Mouse (Mus musculus): Measurements from ENCODE around the gene Cadm1.

DNA sequence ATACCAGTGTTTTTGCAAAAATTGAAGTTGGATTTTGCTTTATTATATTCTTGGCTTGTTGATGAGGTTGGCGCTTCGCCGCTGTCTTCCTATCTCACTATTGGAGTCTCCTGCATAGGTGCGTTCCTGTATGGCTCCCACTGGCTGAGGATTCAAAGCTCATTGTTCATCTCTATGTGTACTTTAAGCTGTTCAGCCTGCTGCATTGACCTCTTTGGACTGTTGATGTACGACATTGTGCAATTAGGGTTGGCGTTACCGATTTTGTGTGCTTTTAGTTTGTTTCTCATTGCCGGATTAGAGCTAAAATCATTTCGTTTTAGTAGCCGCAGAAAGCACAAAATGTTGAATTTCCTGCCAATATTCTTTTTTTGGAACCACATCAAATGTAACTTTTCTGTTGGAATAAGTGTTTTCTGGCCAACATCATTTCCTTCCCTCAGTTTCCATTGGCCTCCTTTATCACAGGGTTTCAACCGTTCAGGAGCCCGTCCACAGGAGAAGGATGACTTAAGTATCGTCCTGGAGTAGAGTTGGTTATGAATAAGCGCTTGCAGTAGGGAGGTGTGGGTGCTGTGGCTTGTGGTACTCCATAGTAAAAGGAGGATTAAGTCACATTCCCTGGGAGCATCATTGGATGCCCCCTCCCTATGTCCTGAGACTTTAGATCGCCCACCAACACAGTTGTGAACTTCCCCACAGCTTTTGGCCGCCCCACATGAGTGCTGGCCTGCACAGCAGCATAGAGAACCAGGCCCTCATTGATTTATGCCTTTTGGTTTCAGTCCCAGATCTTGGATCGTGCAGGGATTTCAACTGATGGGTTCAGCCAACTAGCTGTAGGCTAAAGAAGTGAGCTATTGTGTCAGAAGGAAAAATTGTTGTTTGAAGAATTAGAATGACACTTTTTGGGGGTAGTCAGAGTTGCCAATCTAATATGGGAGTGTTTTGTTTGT, 94.9 kb downstream of the Cadm1 start:
- no peak for TF ChIP-seq CTCF (IDR thresholded peaks at IDR 0.05 in 2 of 3, conservative IDR thresholded peaks at IDR 0.05 in 1 of 3; ENCODE audit: control insufficient read depth in 1 of 3, insufficient read depth in 1 of 3, low read depth in 2 of 3, low read length in 3 of 3, poor library complexity in 1 of 3, severe bottlenecking in 1 of 3)
- no peak for TF ChIP-seq BHLHE40 (IDR thresholded peaks at IDR 0.05; ENCODE audit: borderline replicate concordance, low read depth, low read length)
- no peak for TF ChIP-seq CHD2 (IDR thresholded peaks at IDR 0.05; ENCODE audit: low read length)
- no peak for TF ChIP-seq MAFK (IDR thresholded peaks at IDR 0.05; ENCODE audit: borderline replicate concordance, low read depth, low read length)
- no peak for TF ChIP-seq EP300 (IDR thresholded peaks at IDR 0.05; ENCODE audit: low read depth in 1 of 2, low read length in 2 of 2)
